In the genomic region with DNA sequence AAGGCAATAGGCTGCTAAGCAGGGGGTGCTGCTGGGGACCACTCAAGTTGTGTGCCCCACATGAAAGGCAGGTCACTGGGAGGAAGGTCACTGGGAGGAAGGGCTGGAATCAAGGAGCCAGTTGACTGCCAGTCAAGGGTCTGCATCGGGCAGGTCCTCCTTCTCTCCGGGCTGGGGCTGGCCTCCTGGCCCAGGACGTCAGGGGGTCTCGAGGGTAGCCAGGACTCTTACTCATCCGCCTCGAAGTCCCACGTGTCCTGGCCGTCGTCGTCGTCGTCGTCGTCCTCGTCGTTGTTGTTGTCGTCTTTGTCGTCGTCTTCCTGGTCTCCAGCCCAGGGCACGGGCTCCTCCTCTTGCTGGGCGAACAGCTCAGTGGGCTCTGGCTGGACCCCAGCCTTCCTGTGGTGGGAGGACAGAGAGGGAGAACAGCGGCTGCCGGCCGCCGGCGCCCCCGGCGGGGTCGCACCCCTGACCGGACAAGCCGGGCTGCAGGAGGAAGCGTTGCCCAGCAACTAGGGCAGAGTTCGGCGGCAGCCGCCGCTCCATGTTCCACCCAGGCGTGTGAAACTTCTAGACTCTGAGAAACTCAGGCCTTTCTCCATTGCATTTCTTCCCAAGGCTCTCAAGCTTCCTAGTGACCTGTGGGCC, we compare ENCODE assay signal across 8 mouse cellular contexts. TPM values are rescaled to one million over a fixed set of nuclear protein-coding genes. Genes with fewer than 3 reads are reported as not detected.
DNase-seq lines count a peak whose midpoint lies in the region; ATAC-seq and TF ChIP-seq lines count a peak whose summit lies in the region.

No protein-coding gene starts in this region.

- peak; percentile 62 for ATAC-seq in lung, embryonic 14.5 days (ENCODE audit: insufficient read depth)
- peak; percentile 47; the same call in 1 of the 2 replicates for ATAC-seq in embryonic facial prominence, embryonic 14.5 days (ENCODE audit: low read depth)
- peak; percentile 80 for ATAC-seq in hindbrain, embryonic 16.5 days
- 0 out of 2 replicates have a peak, but pooled peaks have one; percentile 39 for ATAC-seq in liver, embryonic 13.5 days (ENCODE audit: low read depth)

- no peaks in the 10 kb centered on the region for H3K9me3 ChIP-seq in lung, embryonic 14.5 days (ENCODE audit: low read depth, low read length)
- no peaks in the 10 kb centered on the region for H3K9me3 ChIP-seq in embryonic facial prominence, embryonic 14.5 days (ENCODE audit: control insufficient read depth, low read length)
- no peaks in the 10 kb centered on the region for H3K9me3 ChIP-seq in hindbrain, embryonic 16.5 days (ENCODE audit: control insufficient read depth, low read length)
- no peaks in the 10 kb centered on the region for H3K9me3 ChIP-seq in liver, embryonic 13.5 days (replicated peaks)

- DNase-seq in lung, embryonic 14.5 days: peak; percentile 57
- no peak for DNase-seq in lung, adult 18-20 months
- peak; percentile 13 for DNase-seq in embryonic facial prominence, embryonic 14.5 days (ENCODE audit: low spot score)
- no peak for DNase-seq in liver, embryonic 13.5 days
- no peak for DNase-seq in urinary bladder, postnatal 25 days (ENCODE audit: low spot score)
- DNase-seq in right cerebral cortex, postnatal 25 days: no peak

- no peak for TF ChIP-seq CTCF in lung, embryonic 14.5 days (IDR thresholded peaks at IDR 0.05; ENCODE audit: low read depth)
- no peak for TF ChIP-seq CTCF in small intestine, adult 2 months (IDR thresholded peaks at IDR 0.05; ENCODE audit: extremely low read depth, insufficient read length, insufficient replicate concordance, low read depth, low read length)

- 23% methylated on average over 29 of the region's 37 CpGs for WGBS in lung, embryonic 14.5 days
- WGBS in embryonic facial prominence, embryonic 14.5 days: 48% methylated on average over 33 of the region's 37 CpGs
- WGBS in hindbrain, embryonic 16.5 days: 35% methylated on average over 32 of the region's 37 CpGs
- 31% methylated on average over 37 of the region's 37 CpGs for WGBS in liver, embryonic 13.5 days (ENCODE audit: insufficient replicate concordance)
- 31% methylated on average over 37 of the region's 37 CpGs for WGBS in small intestine, adult 2 months

- H3K27me3 ChIP-seq in lung, embryonic 14.5 days (ENCODE audit: insufficient read depth, low read length): no peaks in the 10 kb centered on the region
- no peaks in the 10 kb centered on the region for H3K27me3 ChIP-seq in embryonic facial prominence, embryonic 14.5 days (replicated peaks; ENCODE audit: control insufficient read depth, insufficient read depth, low read length)
- no peaks in the 10 kb centered on the region for H3K27me3 ChIP-seq in hindbrain, embryonic 16.5 days (replicated peaks; ENCODE audit: control insufficient read depth, insufficient read depth, low read length)
- peaks cover 14% of the 10 kb centered on the region for H3K27me3 ChIP-seq in liver, embryonic 13.5 days
- H3K27me3 ChIP-seq in small intestine, adult 2 months (ENCODE audit: control insufficient read depth, insufficient read depth, low read length): no peaks in the 10 kb centered on the region

- no peak for TF ChIP-seq POLR2A in small intestine, adult 2 months (IDR thresholded peaks at IDR 0.05; ENCODE audit: low read depth, low read length)

- peak overlapping the region; percentile 22 for H3K4me3 ChIP-seq in lung, embryonic 14.5 days (ENCODE audit: low read depth, low read length)
- H3K4me3 ChIP-seq in embryonic facial prominence, embryonic 14.5 days (ENCODE audit: low read depth, low read length): peak overlapping the region; percentile 25
- peak overlapping the region; percentile 24 for H3K4me3 ChIP-seq in hindbrain, embryonic 16.5 days (ENCODE audit: low read length)
- peak overlapping the region; percentile 26; the same call in 1 of the 2 replicates for H3K4me3 ChIP-seq in liver, embryonic 13.5 days (replicated peaks)
- H3K4me3 ChIP-seq in small intestine, adult 2 months (ENCODE audit: low read depth, low read length): peak overlapping the region; percentile 56

- H3K9ac ChIP-seq in lung, embryonic 14.5 days: peak overlapping the region; percentile 32; the same call in 1 of the 2 replicates
- H3K9ac ChIP-seq in embryonic facial prominence, embryonic 14.5 days (ENCODE audit: low read depth, low read length): peak overlapping the region; percentile 40
- no peak overlapping the region for H3K9ac ChIP-seq in hindbrain, embryonic 16.5 days (ENCODE audit: low read depth, low read length)
- no peak overlapping the region for H3K9ac ChIP-seq in liver, embryonic 13.5 days

- H3K4me2 ChIP-seq in lung, embryonic 14.5 days: peak overlapping the region; percentile 66
- peak overlapping the region; percentile 57 for H3K4me2 ChIP-seq in embryonic facial prominence, embryonic 14.5 days (ENCODE audit: low read depth, low read length)
- peak overlapping the region; percentile 56 for H3K4me2 ChIP-seq in hindbrain, embryonic 16.5 days (ENCODE audit: low read length)
- H3K4me2 ChIP-seq in liver, embryonic 13.5 days: peak overlapping the region; percentile 52

- H3K36me3 ChIP-seq in lung, embryonic 14.5 days (ENCODE audit: insufficient read depth): no peaks in the 10 kb centered on the region
- H3K36me3 ChIP-seq in embryonic facial prominence, embryonic 14.5 days (ENCODE audit: control insufficient read depth, insufficient read depth, low read length): no peaks in the 10 kb centered on the region
- no peaks in the 10 kb centered on the region for H3K36me3 ChIP-seq in hindbrain, embryonic 16.5 days (ENCODE audit: control insufficient read depth, insufficient read depth, low read length)
- H3K36me3 ChIP-seq in liver, embryonic 13.5 days: no peaks in the 10 kb centered on the region
- H3K36me3 ChIP-seq in small intestine, adult 2 months (ENCODE audit: control insufficient read depth, insufficient read depth, low read length): no peaks in the 10 kb centered on the region

- no peaks in the 10 kb centered on the region for H3K4me1 ChIP-seq in lung, embryonic 14.5 days (ENCODE audit: insufficient read depth)
- peaks cover 6% of the 10 kb centered on the region for H3K4me1 ChIP-seq in embryonic facial prominence, embryonic 14.5 days (ENCODE audit: control insufficient read depth, insufficient read depth, low read length)
- no peaks in the 10 kb centered on the region for H3K4me1 ChIP-seq in hindbrain, embryonic 16.5 days (ENCODE audit: control insufficient read depth, insufficient read depth, low read depth, low read length)
- no peaks in the 10 kb centered on the region for H3K4me1 ChIP-seq in liver, embryonic 13.5 days (replicated peaks)
- peaks cover 8% of the 10 kb centered on the region for H3K4me1 ChIP-seq in small intestine, adult 2 months (ENCODE audit: control insufficient read depth, insufficient read depth, insufficient read length, low read length)

- no peak overlapping the region for H3K27ac ChIP-seq in lung, embryonic 14.5 days (ENCODE audit: low read depth)
- no peak overlapping the region for H3K27ac ChIP-seq in embryonic facial prominence, embryonic 14.5 days (replicated peaks; ENCODE audit: low read depth, low read length)
- H3K27ac ChIP-seq in hindbrain, embryonic 16.5 days (ENCODE audit: low read depth, low read length): no peak overlapping the region
- no peak overlapping the region for H3K27ac ChIP-seq in liver, embryonic 13.5 days
- H3K27ac ChIP-seq in small intestine, adult 2 months (ENCODE audit: insufficient read depth, low read depth, low read length): no peak overlapping the region

RNA-seq across cellular contexts. Expression of gene Fam217a, which starts 7.5 kb away (rescaled TPM):
- 2.1 and 2.3 TPM in 2 replicates for polyA plus RNA-seq in lung, embryonic 14.5 days (2014; fragmentation: Nextera tagmentation; extraction: Ambion mirVana)
- polyA plus RNA-seq in embryonic facial prominence, embryonic 14.5 days (2014; fragmentation: Nextera tagmentation; extraction: Ambion mirVana): 1.1 and 1.3 TPM in 2 replicates
- 1.1 and 1.5 TPM in 2 replicates for polyA plus RNA-seq in hindbrain, embryonic 16.5 days (2015; fragmentation: Nextera tagmentation; extraction: Ambion mirVana)
- 0.35 and 0.44 TPM in 2 replicates for polyA plus RNA-seq in liver, embryonic 13.5 days (2015; fragmentation: Nextera tagmentation; extraction: Ambion mirVana)
- not detected in 2 replicates for polyA plus RNA-seq in small intestine, adult 2 months (2012; rRNA removed)

RNA-seq across cellular contexts. Expression of gene 4933417A18Rik, which starts 7.6 kb away (rescaled TPM):
- not detected in 2 replicates for polyA plus RNA-seq in lung, embryonic 14.5 days (2014; fragmentation: Nextera tagmentation; extraction: Ambion mirVana)
- not detected in 2 replicates for polyA plus RNA-seq in embryonic facial prominence, embryonic 14.5 days (2014; fragmentation: Nextera tagmentation; extraction: Ambion mirVana)
- polyA plus RNA-seq in hindbrain, embryonic 16.5 days (2015; fragmentation: Nextera tagmentation; extraction: Ambion mirVana): not detected in 2 replicates
- not detected in 2 replicates for polyA plus RNA-seq in liver, embryonic 13.5 days (2015; fragmentation: Nextera tagmentation; extraction: Ambion mirVana)
- not detected in 2 replicates for polyA plus RNA-seq in small intestine, adult 2 months (2012; rRNA removed)

RNA-seq across cellular contexts. Expression of gene Prpf4b, which starts 41.5 kb away (rescaled TPM):
- polyA plus RNA-seq in lung, embryonic 14.5 days (2014; fragmentation: Nextera tagmentation; extraction: Ambion mirVana): 81.3 and 83.5 TPM in 2 replicates
- 76.1 and 84.6 TPM in 2 replicates for polyA plus RNA-seq in embryonic facial prominence, embryonic 14.5 days (2014; fragmentation: Nextera tagmentation; extraction: Ambion mirVana)
- polyA plus RNA-seq in hindbrain, embryonic 16.5 days (2015; fragmentation: Nextera tagmentation; extraction: Ambion mirVana): 51.4 and 54.6 TPM in 2 replicates
- polyA plus RNA-seq in liver, embryonic 13.5 days (2015; fragmentation: Nextera tagmentation; extraction: Ambion mirVana): 41.7 and 52.2 TPM in 2 replicates
- 1.6 and 3.3 TPM in 2 replicates for polyA plus RNA-seq in small intestine, adult 2 months (2012; rRNA removed)

RNA-seq across cellular contexts. Expression of gene Eci3, which starts 47.0 kb away (rescaled TPM):
- 0.45 and 0.77 TPM in 2 replicates for polyA plus RNA-seq in lung, embryonic 14.5 days (2014; fragmentation: Nextera tagmentation; extraction: Ambion mirVana)
- polyA plus RNA-seq in embryonic facial prominence, embryonic 14.5 days (2014; fragmentation: Nextera tagmentation; extraction: Ambion mirVana): 1.0 and 2.1 TPM in 2 replicates
- polyA plus RNA-seq in hindbrain, embryonic 16.5 days (2015; fragmentation: Nextera tagmentation; extraction: Ambion mirVana): 0.62 and 1.6 TPM in 2 replicates
- 0.18 TPM in 1 of 2 replicates, not detected in the other for polyA plus RNA-seq in liver, embryonic 13.5 days (2015; fragmentation: Nextera tagmentation; extraction: Ambion mirVana)
- 1.8 and 4.9 TPM in 2 replicates for polyA plus RNA-seq in small intestine, adult 2 months (2012; rRNA removed)

Comparison
In these comparisons a context has a peak if more than half of its experiments do, and no peak if none do; other contexts are left out.
1. DNase-seq: peak in lung, embryonic 14.5 days (single experiment) and embryonic facial prominence, embryonic 14.5 days (single experiment); none in lung, adult 18-20 months (0 of 2), liver, embryonic 13.5 days (single experiment), urinary bladder, postnatal 25 days (single experiment) and right cerebral cortex, postnatal 25 days (single experiment).
2. H3K9ac ChIP-seq: peak in lung, embryonic 14.5 days (single experiment) and embryonic facial prominence, embryonic 14.5 days (single experiment); none in hindbrain, embryonic 16.5 days (single experiment) and liver, embryonic 13.5 days (single experiment).
3. Peak in every context shown above with its lines, with median percentiles within 50 percentile points of each other: ATAC-seq, H3K4me2 ChIP-seq and H3K4me3 ChIP-seq.